Mouse (Mus musculus) heart, postnatal 4 days (tissue): ENCODE measurements around the gene Ppp1r15a. TPM values are rescaled to one million over a fixed set of nuclear protein-coding genes. Genes with fewer than 3 reads are reported as not detected.
"Not testable (repeated sequence)": the region's sequence is repeated elsewhere in the genome, so short reads cannot be mapped to it uniquely, and the experiment has no call there.

Experiments
- DNase-seq: peaks from one replicate; pipeline ENCODE4 v3.0.0; 2021
- total RNA-seq, 2 experiments: library from RNA; stranded (reverse); gene quantifications; 2 replicates each; pipeline ENCODE4 v1.2.3; 2021

The Ppp1r15a gene
- total RNA-seq, 2 experiments from 2014 or later, result 40.7 to 42.1 TPM

GRCm38 (mm10) chr7:45518618-45519017 is 7.5 kb downstream of the Ppp1r15a start:
- no peak for DNase-seq

GRCm38 (mm10) chr7:45516846-45517245 is 9.2 kb downstream of the Ppp1r15a start:
- DNase-seq, result not testable (repeated sequence)

- DNase-seq, result no peak
These were observed 10.6 kb downstream of the Ppp1r15a start for GRCm38 (mm10) chr7:45515436-45515835.

- no peak for DNase-seq
These were observed 11.7 kb downstream of the Ppp1r15a start for GRCm38 (mm10) chr7:45514411-45514810.

- DNase-seq, result peak; percentile 93
These were observed 15.9 kb downstream of the Ppp1r15a start, which contains the start of gene Nucb1 for GRCm38 (mm10) chr7:45509912-45510787. Nucb1 (minus strand) TSS chr7:45510406.

GRCm38 (mm10) chr7:45509181-45509882 is 16.7 kb downstream of the Ppp1r15a start:
- no peak for DNase-seq

- DNase-seq, result no peak
These were observed 17.5 kb downstream of the Ppp1r15a start for GRCm38 (mm10) chr7:45508561-45508960.

- no peak for DNase-seq
These were observed 18.5 kb downstream of the Ppp1r15a start for GRCm38 (mm10) chr7:45507583-45507982.

- no peak for DNase-seq
These were observed 27.6 kb downstream of the Ppp1r15a start for GRCm38 (mm10) chr7:45498427-45498826.

GRCm38 (mm10) chr7:45494548-45494947 is 31.5 kb downstream of the Ppp1r15a start:
- DNase-seq, result no peak

- peak; percentile 40 for DNase-seq
These were observed 33.1 kb downstream of the Ppp1r15a start for GRCm38 (mm10) chr7:45492951-45493350.

GRCm38 (mm10) chr7:45492225-45492844 is 33.7 kb downstream of the Ppp1r15a start:
- no peak for DNase-seq

- no peak for DNase-seq
These were observed 34.8 kb downstream of the Ppp1r15a start for GRCm38 (mm10) chr7:45491264-45491663.

GRCm38 (mm10) chr7:45490822-45491221 is 35.2 kb downstream of the Ppp1r15a start:
- DNase-seq, result no peak

GRCm38 (mm10) chr7:45489578-45489977 is 36.5 kb downstream of the Ppp1r15a start:
- no peak for DNase-seq

- peak; percentile 65 for DNase-seq
These were observed 37.5 kb downstream of the Ppp1r15a start, which contains the start of gene Dhdh for GRCm38 (mm10) chr7:45488293-45489204. Dhdh (minus strand) TSS chr7:45488805.

- no peak for DNase-seq
These were observed 38.2 kb downstream of the Ppp1r15a start for GRCm38 (mm10) chr7:45487861-45488292.

GRCm38 (mm10) chr7:45486761-45487415 is 39.2 kb downstream of the Ppp1r15a start, which contains the start of gene Gm45808:
Gm45808 (minus strand) TSS chr7:45486811.
- DNase-seq, result no peak

GRCm38 (mm10) chr7:45486158-45486557 is 39.9 kb downstream of the Ppp1r15a start:
- DNase-seq, result no peak

- DNase-seq, result not testable (repeated sequence)
These were observed 41.1 kb downstream of the Ppp1r15a start for GRCm38 (mm10) chr7:45484985-45485384.

GRCm38 (mm10) chr7:45482166-45482565 is 43.9 kb downstream of the Ppp1r15a start:
- DNase-seq, result no peak
